Mouse (Mus musculus): Measurements from ENCODE around the gene Gorasp2.

Gorasp2 gene

DNA sequence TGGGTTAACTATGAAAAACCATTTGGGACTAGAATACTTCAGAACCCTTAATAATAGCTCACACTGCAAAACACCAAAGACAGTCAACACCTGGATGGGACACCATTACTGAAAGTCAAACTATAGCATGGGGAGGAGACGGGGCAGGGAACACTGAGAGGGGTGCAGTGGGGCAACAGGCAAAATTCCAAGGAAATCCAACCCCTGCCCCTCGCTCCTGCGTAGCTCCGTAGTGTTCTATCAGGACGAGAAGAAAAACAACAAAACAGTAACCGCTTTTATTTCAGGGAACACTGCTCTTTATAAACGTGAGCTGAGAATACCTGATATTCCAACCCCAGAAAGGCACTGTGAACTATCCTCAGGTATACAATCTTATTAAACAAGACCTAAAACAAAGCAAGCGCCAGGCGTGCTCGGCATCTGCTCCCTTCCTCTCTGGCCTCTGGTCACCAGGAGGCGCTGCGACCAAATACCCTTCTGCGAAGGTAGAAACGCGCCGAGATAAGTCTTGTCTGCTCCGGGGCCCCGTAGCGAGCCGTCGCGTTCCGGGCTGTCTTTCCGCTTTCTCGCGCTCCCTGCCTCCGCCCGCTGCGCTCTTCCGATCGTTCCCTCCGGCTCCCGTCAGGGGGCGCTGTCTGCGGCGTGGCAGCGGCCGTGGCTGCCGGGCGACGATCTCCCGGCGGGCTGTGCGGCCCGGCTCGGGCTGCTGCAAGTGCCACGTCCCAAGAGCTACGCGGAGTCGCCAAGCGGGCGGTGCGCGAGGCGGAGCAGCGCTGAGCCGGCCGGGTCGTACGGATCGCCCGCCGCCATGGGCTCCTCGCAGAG is at the start of gene Gorasp2:
Gene Gorasp2, plus strand, starts transcription at position 690 of the 828 bp plus-strand sequence.
- DNase-seq (ENCODE audit: low spot score) = peak; percentile 92

DNA sequence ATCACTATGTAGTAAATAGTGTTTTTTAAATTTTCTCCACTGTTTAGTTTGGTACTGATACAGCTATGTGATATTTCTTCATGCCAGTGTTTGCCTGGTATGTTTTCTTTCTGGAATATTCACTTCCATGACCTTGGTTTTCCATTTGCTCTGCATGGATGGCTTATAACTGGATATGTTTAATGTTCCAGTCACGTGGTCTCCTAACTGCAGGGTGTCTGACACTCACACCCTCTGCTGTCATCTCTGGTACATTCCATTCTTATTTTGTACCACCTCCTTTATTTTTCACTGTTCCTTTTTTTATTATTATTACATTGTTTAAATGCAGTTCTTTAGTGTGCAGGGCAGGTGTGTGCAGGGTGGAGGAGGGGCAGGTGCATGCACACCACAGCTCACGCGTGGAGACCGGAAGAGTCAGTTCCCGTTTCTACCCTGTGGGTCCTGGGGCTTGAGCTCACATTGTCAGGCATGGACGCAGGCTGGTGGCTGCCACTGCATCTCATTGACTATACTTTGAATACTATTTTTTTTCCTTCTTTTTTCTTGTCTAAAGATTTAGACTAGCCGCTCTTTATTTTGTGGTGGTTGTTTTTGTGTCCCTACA is 46.5 kb upstream of the Gorasp2 start:
- no peak for DNase-seq (ENCODE audit: low spot score)

DNA sequence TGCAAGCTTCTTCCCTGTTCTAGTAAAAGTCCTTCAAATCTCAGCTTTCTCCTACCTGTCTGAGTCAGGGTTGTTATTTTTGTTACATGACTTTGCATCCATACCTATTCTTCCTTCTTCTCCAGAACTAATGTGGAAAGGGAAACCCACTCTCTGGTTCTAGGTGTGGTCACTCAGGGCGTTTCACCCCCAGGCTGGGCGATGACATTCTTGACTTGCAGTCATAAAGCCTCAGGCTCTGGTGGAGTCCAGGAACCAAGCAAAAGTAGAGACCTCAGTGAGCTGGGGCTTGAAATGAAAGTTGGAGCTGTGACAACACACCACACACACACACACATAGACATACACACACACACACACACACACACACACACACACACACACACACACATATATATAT is 45.3 kb upstream of the Gorasp2 start:
- no peak for DNase-seq (ENCODE audit: low spot score)

DNA sequence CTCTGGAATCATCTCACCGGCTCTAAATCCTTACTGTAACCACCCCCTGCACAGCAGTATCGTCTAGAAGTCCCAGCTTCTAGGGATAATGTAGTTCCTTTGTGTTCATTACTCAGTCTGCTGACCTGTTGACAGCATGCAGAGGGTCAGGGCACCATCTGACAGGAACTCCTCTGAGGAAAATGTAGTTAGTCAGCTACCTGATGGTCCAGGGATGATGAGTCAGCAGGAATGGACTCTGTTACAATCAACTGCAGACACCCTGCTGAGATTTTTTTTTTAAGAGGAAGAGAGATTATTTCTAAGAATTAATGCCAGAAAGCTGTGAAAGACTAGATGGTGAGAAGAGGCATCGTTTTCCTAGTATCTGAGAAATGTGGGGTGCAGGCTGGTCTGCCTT is 44.8 kb upstream of the Gorasp2 start:
- no peak for DNase-seq (ENCODE audit: low spot score)

DNA sequence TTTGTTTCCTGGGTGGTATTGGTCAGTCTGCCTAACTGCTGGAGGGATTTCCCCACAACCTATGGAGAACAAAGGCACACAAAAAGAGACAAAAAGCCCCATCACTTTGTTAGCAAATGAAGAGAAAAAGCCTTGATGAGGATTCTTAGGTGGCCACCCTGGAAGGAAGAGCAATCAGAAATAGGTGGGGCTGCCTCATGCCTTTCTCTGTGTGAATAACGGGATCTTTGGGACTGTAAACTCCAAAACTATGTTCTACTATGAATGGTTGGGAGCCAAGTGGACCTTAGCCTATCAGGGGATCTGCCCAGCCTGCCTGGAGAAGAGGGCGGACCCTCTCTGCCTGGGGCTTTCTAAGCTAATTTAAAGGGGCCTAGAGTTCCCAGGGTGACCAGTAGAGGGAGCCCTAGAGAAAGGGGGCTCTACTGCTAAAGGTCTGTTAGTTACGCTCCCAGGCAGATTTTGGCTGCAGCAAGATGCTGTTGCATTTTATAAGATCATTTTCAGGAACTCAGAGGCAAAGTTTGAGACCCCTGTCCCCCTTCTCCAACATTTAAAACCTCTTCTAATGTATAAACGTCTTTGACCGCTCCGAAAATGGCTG is 42.0 kb upstream of the Gorasp2 start:
- no peak for DNase-seq (ENCODE audit: low spot score)

DNA sequence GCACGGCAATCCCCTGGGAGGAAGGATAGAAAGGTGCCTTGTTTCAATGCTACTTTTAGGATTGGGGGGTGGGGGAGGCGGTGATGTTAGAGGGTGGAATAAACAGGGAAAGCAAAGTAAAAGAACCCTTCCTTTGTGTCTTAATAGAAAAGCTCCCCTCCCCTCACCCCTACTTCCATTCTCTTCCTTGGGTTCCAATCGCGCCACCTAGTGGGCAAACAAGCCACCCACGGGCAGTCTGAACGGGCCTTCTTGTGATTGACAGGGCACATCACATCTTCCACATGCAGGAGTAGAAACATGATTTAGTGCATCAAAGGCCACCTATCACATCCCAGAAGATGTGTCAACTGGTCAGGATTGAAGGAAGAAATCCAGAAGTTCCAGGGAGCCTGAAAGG is 41.2 kb upstream of the Gorasp2 start:
- peak; percentile 34 for DNase-seq (ENCODE audit: low spot score)

DNA sequence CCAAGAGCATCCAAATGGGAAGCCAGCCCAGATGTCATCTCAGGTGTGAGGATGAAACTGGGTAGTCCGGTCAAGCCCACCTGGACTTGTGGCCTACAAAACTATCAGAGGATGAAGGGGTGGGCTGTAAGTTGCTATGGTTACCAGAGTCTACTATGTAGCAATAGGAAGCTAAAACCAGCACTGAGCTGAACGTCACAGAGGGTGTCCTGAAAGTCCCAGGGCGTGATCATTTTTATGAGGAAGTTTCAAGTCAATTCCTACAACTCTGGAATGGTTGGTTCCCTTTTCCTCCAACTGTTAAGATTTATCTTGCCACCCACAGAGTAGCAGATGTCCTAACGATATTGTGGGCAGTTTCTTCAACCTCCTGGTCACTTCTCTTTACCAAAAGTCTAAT is 39.1 kb upstream of the Gorasp2 start:
- no peak for DNase-seq (ENCODE audit: low spot score)

DNA sequence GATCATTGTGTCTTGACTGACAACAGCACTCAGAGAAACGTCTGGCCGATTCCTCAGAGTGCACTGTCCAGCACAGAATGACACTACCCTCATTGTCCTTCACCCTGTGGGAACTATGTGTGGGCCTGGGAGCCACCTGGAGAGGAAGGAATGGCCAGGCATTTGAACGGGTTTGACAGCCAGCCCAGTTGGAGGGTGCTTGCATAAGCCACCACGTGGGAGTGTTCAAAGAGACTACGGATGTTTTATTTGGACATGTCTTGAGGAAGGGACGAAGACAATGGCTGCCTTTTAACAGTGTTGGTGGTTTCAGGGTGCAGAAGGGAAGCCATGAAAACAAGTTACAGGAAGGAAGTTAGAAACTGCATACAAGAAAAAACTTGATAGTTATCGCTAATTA is 35.6 kb upstream of the Gorasp2 start:
- no peak for DNase-seq (ENCODE audit: low spot score)

DNA sequence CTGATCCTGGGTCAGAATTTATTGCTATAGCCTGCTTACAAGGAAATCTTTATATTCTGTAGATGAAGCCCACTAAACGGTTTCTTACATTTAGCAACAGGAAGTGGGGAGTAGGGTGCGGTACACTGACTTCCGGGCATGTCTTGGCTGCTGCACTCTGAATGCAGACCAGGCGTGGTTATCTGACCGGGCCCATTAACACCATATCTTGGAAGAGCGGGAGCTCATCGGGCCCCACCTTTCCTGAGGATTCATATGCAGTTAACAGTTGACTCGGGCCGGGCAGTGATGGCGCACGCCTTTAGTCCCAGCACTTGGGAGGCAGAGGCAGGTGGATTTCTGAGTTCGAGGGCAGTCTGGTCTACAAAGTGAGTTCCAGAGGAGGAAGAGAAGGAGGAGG is 33.0 kb upstream of the Gorasp2 start:
- no peak for DNase-seq (ENCODE audit: low spot score)

DNA sequence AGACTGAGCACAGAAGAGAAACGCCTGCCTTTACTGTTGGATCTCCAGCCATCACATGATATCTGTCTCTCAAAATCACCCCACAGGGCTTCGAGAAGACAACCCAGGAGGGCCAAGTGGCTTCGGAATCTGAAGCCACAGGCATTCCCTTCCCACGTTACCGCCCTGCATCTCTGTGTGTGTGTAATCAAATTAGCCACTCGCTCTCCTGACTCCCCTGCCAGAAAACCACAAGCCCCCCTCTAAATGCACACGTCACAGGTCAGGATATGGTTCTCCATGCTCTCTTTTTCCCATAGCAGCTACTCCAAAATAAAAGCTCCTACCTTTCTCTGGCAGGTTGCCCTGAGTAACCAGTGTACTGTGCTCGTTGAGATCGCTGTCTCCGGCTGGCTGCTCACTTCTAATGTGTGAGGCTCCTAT is 32.0 kb upstream of the Gorasp2 start:
- peak; percentile 25 for DNase-seq (ENCODE audit: low spot score)

DNA sequence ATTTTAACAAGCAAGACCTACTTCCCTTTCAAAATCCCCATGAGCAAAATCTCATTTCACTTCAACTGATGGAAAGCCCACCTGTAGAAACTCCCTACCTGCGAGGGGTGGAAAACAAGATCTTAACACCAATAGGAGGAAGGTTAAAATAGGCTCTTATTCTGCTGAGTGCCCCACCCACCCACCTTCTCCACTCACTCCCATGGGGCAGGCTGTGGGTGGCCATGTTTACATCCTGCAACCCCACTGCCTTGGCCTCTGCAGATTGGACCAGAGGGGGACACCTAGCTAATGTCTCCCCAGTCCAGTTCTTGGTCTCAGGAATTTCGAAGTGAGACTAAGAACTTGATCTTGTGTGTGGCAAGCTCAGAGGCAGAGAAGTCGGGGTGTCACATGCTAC is 31.5 kb upstream of the Gorasp2 start:
- no peak for DNase-seq (ENCODE audit: low spot score)

DNA sequence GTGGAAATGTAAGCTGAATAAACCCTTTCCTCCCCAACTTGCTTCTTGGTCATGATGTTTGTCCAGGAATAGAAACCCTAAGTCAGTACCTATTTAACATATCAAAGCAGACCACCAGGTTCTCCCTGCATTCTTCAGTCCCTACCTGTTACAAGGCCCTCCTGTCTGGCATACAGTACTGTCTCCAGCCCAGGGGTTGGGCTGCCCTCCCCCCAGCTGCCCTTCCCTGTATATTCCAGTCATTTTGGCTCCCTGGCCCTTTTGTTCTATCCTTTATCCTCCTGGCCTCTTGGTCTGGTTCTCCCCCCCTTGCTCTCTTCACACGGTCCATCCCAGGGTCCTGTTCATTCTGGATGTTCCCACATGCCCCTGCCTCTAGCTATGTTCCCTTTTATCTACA is 30.1 kb upstream of the Gorasp2 start:
- no peak for DNase-seq (ENCODE audit: low spot score)

DNA sequence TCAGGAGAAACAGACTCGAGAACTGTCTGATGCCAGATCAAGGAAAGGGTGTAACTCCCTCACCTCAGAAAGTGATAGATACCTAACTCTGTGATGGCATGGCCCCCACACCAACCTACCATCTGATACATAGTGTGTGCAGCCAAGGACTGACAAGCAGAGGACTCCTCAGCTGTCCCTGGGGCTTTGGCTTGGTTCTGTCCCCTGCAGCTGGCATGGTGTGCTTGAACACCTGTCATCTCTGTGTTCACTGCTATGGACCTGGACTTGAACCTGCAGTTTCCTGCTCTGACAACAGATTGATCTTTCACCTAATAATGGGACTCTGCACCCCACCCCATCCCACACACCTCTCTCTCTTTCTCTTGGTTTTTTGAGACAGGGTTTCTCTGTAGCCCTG is 29.0 kb upstream of the Gorasp2 start:
- DNase-seq (ENCODE audit: low spot score) = no peak

DNA sequence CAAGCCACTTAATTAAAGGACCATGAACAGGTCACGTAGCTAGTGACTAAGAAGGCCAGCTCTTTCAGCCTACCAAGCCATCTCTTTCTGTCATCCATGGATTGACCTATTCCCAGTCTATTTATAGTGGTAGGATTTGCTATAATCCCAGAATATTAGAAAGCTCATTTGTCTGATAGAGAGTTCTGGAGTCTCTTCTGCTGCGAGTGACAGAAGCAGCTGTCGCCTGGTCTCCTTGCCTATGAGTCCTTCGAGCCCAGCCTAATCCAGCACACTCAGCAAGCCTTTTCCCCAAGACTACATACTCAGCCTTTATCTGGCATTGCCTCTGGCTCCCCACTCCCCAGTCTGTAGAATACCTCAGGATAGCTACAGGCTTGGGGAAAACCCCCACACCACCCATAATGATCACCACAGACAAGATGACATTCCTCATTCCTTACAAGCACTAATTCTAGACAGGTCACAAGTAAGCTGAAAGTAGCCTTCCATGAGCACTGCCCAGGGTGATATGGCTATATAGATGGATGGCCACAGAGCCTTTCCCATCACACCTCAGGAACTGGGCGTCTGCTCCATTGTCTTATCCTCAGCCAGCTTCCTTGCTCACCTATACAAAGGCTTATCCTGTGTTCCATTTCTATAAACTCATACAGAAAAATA is 27.2 kb upstream of the Gorasp2 start:
- DNase-seq (ENCODE audit: low spot score) = no peak

DNA sequence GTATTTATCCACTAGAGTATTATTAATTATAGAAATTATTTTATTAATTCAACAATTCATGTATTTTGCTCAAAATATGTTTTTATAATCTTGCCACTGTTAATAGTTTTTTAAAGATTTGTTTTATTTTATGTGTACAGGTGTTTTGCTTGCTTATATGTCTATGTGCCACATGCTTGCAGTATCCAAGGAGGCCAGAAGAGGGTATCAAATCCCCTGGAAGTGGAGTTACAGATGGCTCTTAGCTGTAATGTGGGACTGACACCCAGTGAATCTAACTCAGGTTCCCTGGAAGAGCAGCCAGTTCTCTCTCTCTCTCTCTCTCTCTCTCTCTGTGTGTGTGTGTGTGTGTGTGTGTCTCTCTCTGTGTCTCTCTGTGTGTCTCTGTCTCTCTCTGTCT is 20.4 kb upstream of the Gorasp2 start:
- DNase-seq (ENCODE audit: low spot score) = no peak

DNA sequence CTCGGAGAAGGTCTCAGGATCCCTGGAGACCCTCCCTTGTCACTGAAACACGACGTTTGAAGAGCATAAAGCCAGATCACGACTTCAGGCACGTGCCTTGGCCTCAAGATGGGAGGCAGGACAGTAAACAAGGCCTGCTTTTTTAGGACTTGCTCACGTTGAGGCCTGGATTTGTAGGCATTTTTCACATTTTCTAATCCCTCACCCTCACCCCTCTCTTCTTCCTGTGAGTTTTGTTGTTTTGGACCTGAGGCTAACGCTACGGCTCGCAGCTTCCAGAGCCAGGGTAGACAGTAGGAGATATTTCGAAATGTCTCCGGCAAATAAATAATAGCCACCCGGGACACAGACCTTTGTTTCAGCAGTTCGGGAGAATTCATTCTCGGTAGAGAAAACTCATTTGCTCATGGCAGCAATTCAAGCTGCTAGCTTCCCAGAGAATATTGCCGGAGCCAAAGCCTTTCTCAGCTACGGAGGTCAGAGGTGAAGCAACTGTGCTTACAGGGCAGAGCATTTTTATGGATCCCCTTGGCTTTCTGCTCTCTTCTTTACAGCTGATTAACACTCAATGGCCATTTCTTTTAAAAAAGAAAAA is 18.3 kb upstream of the Gorasp2 start:
- DNase-seq (ENCODE audit: low spot score) = no peak

DNA sequence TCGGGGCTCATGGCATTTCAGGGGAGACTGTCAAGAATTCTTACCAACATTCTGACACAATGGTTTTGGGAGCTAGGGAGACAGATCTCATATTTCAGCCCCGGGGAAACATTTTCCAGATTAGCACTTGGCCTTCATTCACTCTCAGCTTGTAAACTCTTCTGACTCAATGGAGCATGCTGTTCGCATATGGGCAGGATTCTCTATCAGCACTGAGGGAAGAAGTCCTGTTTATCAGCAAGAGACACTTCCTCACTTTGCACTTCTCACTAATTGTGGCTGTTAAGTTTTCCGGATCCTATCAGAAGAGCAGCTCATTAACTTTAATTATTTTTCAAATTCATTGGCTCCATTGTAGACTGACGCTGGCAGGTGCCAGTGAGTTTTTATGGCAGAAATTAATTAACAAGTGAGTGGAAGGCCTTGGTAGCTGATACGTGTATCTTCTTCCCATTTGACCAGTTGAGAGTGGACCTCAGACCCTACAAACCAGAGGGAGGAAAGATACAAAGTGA is 16.1 kb upstream of the Gorasp2 start:
- no peak for DNase-seq (ENCODE audit: low spot score)

DNA sequence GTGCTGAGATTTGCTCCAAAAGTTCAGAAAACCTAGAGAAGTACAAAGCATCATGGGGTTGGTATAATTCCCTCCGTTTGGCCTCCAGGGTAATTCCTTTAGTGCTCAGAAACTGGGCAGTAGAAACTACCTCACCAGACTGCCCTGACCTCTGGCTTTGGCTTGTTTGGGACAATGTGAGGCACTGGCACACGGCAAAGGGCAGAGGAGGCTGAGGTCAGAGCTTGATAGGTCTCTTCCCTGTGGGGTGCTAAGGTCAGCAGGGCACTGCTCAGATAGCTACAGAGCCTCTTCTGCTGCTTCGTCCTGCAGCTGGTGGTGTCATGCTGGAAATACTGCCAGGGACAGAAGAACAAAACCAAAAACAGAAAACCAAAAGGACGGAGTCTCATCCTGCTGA is 13.7 kb upstream of the Gorasp2 start:
- no peak for DNase-seq (ENCODE audit: low spot score)

DNA sequence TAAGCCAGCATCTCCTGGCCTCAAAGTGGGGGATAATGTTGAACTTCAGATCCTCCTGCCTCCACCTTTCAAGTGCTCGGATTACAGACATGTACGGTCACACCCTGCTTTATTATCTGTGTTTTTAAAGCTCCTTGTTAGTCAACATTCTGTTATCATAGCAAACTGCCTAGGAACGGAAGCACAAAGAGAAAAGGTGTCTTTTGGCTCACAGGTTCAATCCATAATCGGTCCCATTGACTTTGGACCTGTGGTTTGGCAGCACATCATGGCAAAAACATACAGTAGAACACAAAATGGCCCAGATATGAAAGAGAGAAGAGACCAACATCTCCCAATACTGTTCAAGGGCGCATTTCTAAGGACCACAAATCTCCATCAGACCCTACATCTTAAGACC is 13.1 kb upstream of the Gorasp2 start:
- no peak for DNase-seq (ENCODE audit: low spot score)

DNA sequence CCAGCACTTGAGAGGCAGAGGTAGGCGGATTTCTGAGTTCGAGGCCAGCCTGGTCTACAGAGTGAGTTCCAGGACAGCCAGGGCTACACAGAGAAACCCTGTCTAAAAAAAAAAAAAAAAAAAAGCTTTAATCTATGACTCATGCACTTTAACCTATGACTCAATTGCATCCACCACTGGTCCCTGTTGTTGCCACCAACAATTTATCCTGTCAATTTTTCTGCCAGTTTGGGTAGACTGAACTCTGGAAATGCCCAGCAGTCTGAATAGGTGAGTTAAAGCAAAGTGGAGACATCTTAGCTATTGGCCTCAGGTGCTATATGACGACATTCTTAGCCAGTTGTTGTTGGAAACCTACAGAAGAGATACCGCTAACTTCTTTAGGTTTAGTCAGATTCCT is 11.9 kb upstream of the Gorasp2 start:
- no peak for DNase-seq (ENCODE audit: low spot score)

DNA sequence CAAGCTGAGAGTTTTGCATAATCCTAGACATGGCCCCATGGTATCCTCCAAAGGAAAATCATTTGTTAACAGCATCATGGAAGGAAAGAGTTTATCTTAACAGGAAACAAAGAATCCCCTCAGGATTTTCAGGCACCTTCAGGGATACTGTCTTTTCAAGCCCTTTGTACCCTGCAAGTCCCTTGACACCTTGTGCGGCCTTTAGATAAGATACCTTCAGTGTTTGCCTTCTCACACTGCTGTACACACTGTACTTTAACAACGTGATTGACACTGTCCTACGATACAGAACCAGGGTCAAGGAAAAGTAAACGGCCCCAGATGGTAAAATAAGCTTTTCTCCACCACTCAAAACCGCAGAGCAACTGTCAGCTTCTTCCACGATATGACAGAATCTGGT is 9.6 kb upstream of the Gorasp2 start:
- no peak for DNase-seq (ENCODE audit: low spot score)

DNA sequence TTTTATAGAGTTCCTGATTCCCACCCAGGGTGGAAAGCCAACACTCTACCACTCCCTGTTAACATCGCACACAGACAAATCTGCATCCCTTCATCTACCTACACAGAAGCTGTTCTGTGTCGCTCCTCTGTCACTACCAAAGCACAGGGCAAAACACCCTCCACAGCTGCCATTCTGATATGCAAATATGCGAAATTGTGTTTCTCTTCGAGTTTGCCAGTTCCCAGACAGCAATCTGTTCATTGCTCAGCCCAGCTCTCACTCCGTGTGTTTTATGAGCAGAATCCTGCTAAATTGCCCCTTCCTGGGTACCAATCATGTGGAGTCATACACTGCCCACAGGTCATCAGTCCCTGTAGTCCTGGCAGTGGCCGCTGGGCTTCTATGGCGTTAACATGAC is 4.3 kb upstream of the Gorasp2 start:
- DNase-seq (ENCODE audit: low spot score) = no peak

Measured in left cerebral cortex, adult 11 months (tissue).